Mouse (Mus musculus) left cerebral cortex, adult 2 months (tissue): Measurements from ENCODE around the gene Cyp1a1. TPM values are rescaled to one million over a fixed set of nuclear protein-coding genes. Genes with fewer than 3 reads are reported as not detected.

Experiments used
- DNase-seq, 2 experiments: peaks; one replicate each; pipeline ENCODE4 v3.0.0; 2021 to 2022; ENCODE audit warnings: low spot score in 2 of 2, mixed read lengths in 1 of 2; ENCODE audit errors: extremely low spot score in 1 of 2
- H3K27ac ChIP-seq: fragments of 200-600 bp; 2 replicates; pipeline ENCODE4 v1.8.1; 2022
- H3K4me3 ChIP-seq: fragments of 200-600 bp; 2 replicates; pipeline ENCODE4 v1.8.1; 2022
- CTCF ChIP-seq: fragments of 200-600 bp; IDR thresholded peaks from 2 replicates; pipeline ENCODE4 v1.8.1; 2022; ENCODE audit warnings: antibody characterized with exemption, mild to moderate bottlenecking, moderate library complexity
- intact Hi-C: fragments of 180-260 bp; cut with DNase I; formaldehyde crosslinking; loops from one replicate; pipeline ENCODE4 v1.15.1; 2025
- long read RNA-seq, 2 experiments: library from polyadenylated mRNA; stranded (forward); transcript quantifications; one replicate each; pipeline ENCODE4 v2.0.0; 2021; ENCODE audit warnings: borderline mapping rate in 2 of 2
- total RNA-seq, 2 experiments: library from RNA; stranded (reverse); gene quantifications; 2 replicates each; pipeline ENCODE4 v1.2.3; 2021

Gene Cyp1a1
- under 1 TPM; 0.16 TPM for total RNA-seq
- long read RNA-seq, experiment 1, result 0 reads
- long read RNA-seq, experiment 2, result 0 reads

GRCm38 (mm10) chr9:57687751-57688150 is at the start of gene Cyp1a1:
TSS of gene Cyp1a1 (plus strand) at chr9:57687928.
- intact Hi-C loops, result no loop called here
- Histone ChIP-seq H3K27ac (no peak within 1 kb of the TSS), H3K4me3 (no peak within 1 kb of the TSS)
- TF ChIP-seq CTCF, result no peak
- DNase-seq, result no peak

- intact Hi-C loops, result no loop called here
- Histone ChIP-seq H3K27ac (peak overlapping the region; percentile 53), H3K4me3 (no peak overlapping the region)
- TF ChIP-seq CTCF, result no peak
- DNase-seq, result no peak
Observed at GRCm38 (mm10) chr9:57638651-57639459, 48.9 kb upstream of the Cyp1a1 start.

GRCm38 (mm10) chr9:57639661-57640328 is 47.9 kb upstream of the Cyp1a1 start:
- no peak for DNase-seq
- intact Hi-C loops, result no loop called here
- Histone ChIP-seq H3K4me3 (no peak overlapping the region), H3K27ac (peak overlapping the region; percentile 73)
- no peak for TF ChIP-seq CTCF

- TF ChIP-seq CTCF, result no peak
- Histone ChIP-seq H3K4me3 (no peak overlapping the region), H3K27ac (peak overlapping the region; percentile 73)
- no peak for DNase-seq
- intact Hi-C loops, result no loop called here
Observed at GRCm38 (mm10) chr9:57640384-57640783, 47.3 kb upstream of the Cyp1a1 start.

GRCm38 (mm10) chr9:57641022-57641421 is 46.7 kb upstream of the Cyp1a1 start:
- TF ChIP-seq CTCF, result no peak
- H3K4me3 ChIP-seq, result no peak overlapping the region
- H3K27ac ChIP-seq, result peak overlapping the region; percentile 25; the same call in 1 of the 2 replicates
- DNase-seq, result no peak
- intact Hi-C loops, result no loop called here

GRCm38 (mm10) chr9:57641775-57642550 is 45.8 kb upstream of the Cyp1a1 start:
- no peak for DNase-seq
- Histone ChIP-seq H3K4me3 (no peak overlapping the region), H3K27ac (no peak overlapping the region; the same call in 1 of the 2 replicates)
- intact Hi-C loops, result no loop called here
- TF ChIP-seq CTCF, result no peak

- Histone ChIP-seq H3K27ac (no peak overlapping the region), H3K4me3 (peak overlapping the region; percentile 21; the same call in 1 of the 2 replicates)
- no peak for DNase-seq
- intact Hi-C loops, result no loop called here
- no peak for TF ChIP-seq CTCF
Observed at GRCm38 (mm10) chr9:57643169-57643855, 44.4 kb upstream of the Cyp1a1 start.

- no peak for TF ChIP-seq CTCF
- no peak for DNase-seq
- no peak overlapping the region for H3K27ac ChIP-seq
- intact Hi-C loops, result no loop called here
- H3K4me3 ChIP-seq, result peak overlapping the region; percentile 21; the same call in 1 of the 2 replicates
Observed at GRCm38 (mm10) chr9:57643856-57644180, 43.9 kb upstream of the Cyp1a1 start.

- intact Hi-C loops, result no loop called here
- no peak for TF ChIP-seq CTCF
- Histone ChIP-seq H3K4me3 (peak overlapping the region; percentile 95), H3K27ac (peak overlapping the region; percentile 96)
- no peak for DNase-seq
Observed at GRCm38 (mm10) chr9:57644442-57644943, 43.2 kb upstream of the Cyp1a1 start.

GRCm38 (mm10) chr9:57644944-57645893 is 42.5 kb upstream of the Cyp1a1 start:
- peak; percentile 93 to 95 for DNase-seq
- peak overlapping the region; percentile 95 for H3K4me3 ChIP-seq
- peak; percentile 98 for TF ChIP-seq CTCF
- intact Hi-C loops, result no loop called here
- peak overlapping the region; percentile 96 for H3K27ac ChIP-seq
